Mouse (Mus musculus) kidney, postnatal 10 days (tissue): ENCODE data around the gene Acd.

Experiments
- DNase-seq: peaks from one replicate; pipeline ENCODE4 v3.0.0; 2021; ENCODE audit warnings: mixed read lengths

Gene Acd

DNA sequence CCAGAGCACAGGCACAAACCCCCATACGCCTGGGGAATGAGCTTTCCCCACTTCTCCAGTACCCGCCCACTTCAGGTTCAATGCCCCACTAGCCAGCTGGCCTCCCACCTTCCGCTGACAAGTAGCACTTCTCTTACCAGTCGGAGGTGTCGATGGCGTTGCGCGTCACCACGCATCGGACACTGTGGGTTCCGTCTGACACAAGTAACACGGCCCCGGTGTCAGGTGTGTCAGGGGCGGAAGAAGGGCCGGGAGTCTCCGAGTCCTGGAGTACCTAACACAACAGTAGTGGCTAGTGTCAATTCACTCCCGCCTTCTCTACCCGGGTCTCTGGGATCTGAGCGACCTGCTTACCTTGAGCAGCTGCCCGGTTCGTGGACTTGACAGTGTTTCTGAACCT, 336 bp downstream of the Acd start:
- DNase-seq: peak; percentile 71

GRCm38 (mm10) chr8:105699488-105700215, 1.2 kb downstream of the Acd start:
- DNase-seq: no peak

GRCm38 (mm10) chr8:105698734-105699133, 2.2 kb downstream of the Acd start:
- DNase-seq: no peak

DNA sequence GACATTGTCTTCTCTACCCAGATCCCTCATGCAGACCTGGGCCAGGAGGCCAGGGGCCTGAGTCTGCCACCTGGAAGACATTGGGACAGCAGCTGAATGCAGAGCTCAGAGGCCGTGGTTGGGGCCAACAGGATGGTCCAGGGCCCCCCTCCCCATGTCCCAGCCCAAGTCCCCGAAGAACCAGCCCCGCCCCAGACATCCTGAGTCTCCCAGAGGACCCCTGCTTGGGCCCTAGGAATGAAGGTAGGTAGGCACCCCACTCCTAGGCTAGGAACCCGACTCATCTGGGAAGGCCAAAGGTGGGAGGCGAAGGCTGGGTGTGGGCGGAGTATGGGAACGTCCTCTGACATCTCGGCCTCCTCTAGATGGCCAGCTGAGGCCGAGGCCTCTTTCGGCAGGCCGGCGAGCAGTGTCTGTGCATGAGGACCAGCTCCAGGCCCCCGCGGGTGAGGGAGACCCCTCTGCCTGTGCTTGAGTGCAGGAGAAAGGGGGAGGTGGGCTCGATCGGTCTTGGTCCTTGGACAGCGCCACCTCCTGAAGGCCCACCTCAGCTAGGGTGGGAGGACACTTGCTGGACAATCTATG, 3.6 kb downstream of the Acd start:
- DNase-seq: no peak

DNA sequence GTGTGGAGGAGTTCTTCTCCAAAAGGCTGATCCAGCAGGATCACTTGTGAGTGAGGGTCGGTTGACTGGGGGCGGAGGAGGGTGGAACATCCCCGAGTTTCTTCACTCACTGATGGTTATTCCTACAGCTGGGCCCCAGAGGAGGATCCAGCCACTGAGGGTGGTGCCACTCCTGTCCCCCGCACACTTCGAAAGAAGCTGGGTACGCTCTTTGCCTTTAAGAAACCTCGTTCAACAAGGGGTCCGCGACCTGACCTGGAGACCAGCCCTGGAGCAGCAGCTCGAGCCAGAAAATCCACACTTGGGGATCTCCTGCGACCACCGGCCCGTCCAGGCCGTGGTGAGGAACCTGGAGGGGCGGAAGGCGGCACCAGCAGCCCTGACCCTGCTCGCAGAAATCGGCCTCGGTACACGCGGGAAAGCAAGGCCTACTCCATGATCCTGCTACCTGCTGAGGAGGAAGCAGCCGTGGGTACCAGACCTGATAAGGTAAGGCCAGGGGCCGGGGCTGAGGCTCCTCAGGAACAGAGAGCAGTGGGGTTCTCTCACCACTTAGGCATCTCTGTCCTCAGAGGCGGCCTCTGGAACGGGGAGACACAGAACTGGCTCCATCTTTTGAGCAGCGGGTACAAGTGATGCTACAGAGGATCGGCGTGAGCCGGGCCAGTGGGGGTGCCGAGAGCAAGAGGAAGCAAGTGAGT, 5.7 kb downstream of the Acd start:
- no peak for DNase-seq

DNA sequence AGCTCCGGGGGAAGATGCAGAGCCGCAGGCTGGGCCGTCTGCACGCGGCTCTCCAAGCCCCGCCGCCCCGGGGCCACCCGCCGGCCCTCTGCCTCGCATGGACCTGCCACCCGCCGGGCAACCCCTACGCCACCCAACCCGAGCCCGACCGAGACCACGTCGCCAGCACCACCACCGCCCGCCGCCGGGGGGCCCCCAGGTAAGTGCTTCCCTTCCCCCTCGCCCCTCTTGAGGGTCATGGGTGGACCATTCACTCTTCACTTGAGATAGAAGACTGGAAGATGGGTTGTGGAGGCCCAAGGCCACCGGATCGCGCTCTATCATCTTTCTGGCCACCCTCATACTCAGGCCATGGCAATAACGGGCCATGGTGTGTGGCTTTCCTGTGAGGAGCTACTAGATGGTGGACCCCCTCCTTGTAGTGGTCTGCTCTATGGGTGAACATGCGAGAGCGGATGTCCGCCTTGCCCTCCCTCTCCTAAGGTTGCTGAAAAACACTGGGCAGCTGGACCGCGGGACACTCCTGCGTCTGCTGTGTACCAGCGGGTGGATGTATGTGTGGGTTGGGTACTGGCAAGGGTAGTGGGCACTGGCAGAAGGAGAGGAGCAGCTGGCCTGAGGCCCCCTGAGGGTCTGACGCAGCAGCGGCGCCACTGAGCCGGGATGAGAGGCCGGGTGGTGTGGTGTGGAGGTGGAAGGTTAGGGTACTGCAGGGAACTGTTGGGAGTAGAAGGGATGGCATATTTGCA, 6.7 kb downstream of the Acd start:
- peak; percentile 49 for DNase-seq

DNA sequence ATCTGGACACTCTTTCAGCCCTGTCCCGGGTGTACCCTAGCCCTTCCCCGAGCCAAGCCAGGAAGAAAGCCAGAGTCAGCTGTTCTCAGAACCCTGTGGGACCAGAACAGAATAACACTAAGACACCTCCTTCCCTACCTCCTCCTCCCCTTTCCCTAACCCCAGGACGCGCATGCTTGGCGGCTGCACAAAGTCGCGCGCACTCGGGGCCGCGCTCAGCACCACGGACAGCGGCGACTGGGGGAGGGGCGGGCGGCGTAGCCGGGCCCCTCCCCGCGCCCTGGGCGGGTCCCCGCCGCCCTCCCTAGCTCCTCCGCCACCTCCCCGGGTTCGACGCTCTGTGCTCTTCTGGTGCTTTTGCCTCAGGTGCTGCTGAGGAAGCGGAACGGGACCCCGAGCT, 7.3 kb downstream of the Acd start:
- DNase-seq: peak; percentile 88

DNA sequence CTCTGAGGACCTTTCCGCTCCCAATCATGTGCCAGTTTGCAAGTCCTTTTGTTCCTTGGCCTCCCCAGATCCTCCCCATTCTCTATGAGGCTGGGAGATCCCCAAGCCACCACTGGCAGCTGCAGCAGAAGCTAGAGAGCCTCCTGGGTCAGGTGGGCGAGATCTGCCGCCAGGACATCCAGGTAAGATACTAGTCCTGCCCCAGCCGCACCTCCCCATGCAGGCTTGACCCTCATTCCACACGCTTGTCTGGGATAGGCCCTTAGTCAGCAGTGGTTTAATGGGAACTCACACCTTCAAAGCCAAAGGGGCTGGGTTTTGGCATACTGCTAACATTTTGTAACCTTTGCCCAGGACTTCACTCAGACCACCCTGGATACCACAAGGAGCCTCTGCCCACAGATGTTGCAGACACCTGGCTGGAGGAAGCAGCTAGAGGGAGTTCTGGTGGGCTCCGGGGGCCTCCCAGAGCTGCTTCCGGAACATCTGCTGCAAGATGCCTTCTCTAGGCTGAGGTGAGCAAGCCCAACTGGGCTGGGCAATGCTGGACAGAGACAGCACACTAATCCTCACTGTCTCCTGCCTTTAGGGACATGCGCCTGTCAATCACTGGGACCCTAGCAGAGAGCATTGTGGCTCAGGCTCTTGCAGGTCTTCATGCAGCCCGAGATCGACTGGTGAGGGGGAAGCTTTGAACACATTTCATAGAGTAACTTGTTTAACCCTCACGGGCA, 8.3 kb downstream of the Acd start:
- DNase-seq: no peak

GRCm38 (mm10) chr8:105690978-105691377, 9.9 kb downstream of the Acd start:
- no peak for DNase-seq

DNA sequence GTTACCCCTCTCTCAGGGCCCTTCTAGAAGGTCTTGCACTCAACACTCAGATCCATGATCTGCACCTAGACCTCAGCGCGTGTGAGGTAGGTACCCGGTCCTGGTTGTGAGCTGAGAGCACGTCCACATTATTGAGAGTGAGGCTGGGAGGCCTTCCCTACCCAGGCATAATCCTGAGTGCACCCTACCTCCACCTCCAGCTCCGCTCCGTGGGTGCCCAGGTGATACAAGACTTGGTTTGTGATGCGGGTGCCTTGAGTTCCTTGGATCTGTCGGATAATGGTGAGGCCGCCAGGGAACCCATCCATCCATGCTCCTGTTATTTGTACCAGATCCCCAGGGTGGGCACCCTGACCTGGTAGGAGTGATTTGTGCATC, 10.9 kb downstream of the Acd start:
- DNase-seq: no peak

GRCm38 (mm10) chr8:105689256-105689982, 11.5 kb downstream of the Acd start:
- no peak for DNase-seq

DNA sequence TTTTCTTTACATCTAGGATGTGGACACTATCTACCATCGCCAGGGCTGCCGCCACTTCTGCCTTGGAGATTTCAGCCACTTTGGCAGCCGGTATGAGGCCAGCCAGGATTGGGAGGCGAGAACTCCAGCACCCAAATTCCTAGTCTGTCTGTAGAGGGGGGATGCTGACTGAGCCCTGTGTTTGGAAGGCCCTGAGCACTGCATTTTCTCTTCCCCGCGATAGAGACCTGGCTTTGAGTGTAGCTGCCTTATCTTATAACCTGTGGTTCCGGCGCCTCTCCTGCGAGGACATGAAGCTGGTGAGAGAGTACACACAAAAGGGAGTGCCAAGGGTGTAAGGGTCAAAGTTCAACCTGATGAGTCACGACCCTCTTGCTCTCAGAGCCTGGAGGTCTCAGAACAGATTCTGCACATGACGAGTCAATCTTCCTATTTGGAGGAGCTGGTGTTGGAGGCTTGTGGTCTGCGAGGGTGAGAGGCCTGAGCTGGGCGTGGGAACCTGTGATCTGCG, 12.6 kb downstream of the Acd start:
- DNase-seq: no peak

GRCm38 (mm10) chr8:105687512-105687911, 13.4 kb downstream of the Acd start:
- no peak for DNase-seq

DNA sequence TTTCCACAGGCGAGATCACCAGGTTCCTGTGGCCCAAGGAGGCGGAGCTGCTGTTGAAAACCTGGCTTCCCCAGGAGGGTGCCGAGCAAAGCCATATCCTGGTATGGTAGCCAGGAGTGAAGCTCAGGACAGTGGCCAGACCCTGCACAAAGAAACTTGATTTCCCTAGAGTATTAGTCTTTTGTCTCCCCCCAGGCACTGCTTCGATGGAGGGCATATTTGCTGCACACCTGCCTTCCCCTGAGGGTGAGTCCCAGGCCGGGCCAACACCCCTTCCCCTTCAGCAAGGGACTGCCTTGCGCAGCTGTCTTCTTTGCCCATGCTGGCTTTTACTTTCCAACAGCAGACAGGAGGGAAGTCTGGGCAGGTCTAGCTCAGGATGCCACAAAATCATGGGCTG, 14.4 kb downstream of the Acd start:
- no peak for DNase-seq

DNA sequence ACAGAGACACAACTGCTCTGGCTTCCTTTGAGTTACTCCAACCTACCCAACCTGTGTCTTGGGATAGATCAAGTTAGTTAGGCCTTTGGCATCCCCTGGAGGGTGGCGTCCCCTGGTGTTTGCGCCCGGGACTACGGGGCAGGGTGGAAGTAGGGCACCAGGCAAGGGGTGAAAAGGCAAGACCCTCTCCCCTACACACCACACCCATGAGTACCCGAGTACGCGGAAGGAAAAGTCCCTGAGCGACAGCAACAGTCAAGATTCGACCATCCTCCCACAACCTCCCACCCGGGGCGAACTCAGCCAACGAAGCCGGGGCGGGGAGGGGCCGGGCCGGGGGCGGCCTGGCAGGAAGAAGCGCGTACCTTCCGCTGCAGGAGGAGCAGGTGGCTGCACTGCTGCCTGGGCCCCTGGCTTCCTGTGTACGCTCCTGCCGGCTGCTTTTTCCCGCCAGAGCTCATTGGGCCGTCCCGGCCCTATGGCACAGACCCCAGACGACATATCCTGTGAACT, 15.1 kb downstream of the Acd start, which contains the start of gene Carmil2:
Carmil2 (plus strand) TSS at position 479 of the 513 bp plus-strand sequence.
- peak; percentile 81 for DNase-seq

DNA sequence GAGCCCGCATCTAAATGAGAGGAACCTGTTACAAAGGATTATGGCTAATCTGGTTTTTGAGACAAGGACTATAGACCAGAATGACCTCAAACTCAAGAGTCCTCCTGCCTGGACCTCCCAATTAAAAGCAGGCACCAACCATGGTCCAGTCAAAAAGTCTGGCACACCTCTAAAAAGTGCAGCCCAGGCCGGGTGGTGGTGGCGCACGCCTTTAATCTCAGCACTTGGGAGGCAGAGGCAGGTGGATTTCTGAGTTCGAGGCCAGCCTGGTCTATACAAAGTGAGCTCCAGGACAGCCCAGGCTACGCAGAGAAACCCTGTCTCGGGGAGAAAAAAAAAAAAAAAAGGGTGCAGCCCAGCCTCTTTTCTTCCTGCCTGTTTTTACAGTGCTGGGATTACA, 15.6 kb downstream of the Acd start:
- no peak for DNase-seq

DNA sequence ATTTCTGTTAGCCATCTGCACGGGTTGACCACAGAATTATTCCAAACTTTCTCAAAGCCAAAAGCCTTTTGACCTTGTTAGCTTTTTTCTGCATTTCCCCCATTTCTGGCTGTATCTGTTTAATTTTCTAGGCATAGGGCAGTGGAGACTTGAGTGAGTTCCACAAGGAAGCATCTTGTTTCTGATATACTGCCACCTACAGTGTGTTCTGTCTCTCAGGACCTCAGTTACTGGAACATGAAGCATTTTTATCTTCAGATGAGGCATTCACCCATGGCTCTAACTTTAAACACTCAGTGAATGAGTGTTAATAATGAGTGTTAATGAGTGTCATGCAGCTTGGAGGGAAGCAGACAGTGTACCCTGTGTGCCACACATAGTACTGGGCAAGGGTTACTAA, 23.0 kb downstream of the Acd start:
- DNase-seq: no peak

DNA sequence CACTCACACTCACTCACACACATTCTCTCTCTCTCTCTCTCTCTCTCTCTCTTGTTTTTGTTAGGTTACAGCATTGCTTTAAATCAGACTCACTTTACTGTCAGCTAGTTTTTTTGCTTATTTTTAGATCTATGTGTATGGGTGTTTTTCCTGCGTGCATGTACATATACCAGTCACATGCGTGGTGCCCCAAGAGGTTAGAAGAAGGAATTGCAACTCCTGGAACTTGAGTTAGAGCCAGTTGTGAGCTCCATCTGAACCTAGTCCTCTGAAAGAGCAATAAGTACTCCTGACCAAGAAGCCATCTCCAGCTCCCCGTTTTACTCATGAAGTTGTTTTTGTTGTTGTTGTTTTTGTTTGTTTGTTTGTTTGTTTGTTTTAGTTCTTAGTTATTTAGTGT, 39.7 kb downstream of the Acd start:
- peak; percentile 25 for DNase-seq

- no peak for DNase-seq
These were observed 43.3 kb downstream of the Acd start for GRCm38 (mm10) chr8:105657641-105658040.

GRCm38 (mm10) chr8:105648929-105649328, 52.0 kb downstream of the Acd start:
- no peak for DNase-seq
